Mouse (Mus musculus) liver, embryonic 14 days (tissue): ENCODE data around the gene Rhog. TPM values are rescaled to one million over a fixed set of nuclear protein-coding genes. Genes with fewer than 3 reads are reported as not detected.

Source experiments
- polyA plus RNA-seq: library from polyadenylated mRNA; depleted of rRNA; stranded (reverse); fragments of >200 nt; gene quantifications from 2 replicates; pipeline ENCODE4 v1.2.3, GENCODE M21; 2012; rRNA removed

Gene Rhog
- polyA plus RNA-seq = 22.4 and 34.0 TPM in 2 replicates

GRCm38 (mm10) chr7:102255954-102256353 is at the start of gene Rhog:
Gene Rhog, minus strand, starts transcription at chr7:102256054.

DNA sequence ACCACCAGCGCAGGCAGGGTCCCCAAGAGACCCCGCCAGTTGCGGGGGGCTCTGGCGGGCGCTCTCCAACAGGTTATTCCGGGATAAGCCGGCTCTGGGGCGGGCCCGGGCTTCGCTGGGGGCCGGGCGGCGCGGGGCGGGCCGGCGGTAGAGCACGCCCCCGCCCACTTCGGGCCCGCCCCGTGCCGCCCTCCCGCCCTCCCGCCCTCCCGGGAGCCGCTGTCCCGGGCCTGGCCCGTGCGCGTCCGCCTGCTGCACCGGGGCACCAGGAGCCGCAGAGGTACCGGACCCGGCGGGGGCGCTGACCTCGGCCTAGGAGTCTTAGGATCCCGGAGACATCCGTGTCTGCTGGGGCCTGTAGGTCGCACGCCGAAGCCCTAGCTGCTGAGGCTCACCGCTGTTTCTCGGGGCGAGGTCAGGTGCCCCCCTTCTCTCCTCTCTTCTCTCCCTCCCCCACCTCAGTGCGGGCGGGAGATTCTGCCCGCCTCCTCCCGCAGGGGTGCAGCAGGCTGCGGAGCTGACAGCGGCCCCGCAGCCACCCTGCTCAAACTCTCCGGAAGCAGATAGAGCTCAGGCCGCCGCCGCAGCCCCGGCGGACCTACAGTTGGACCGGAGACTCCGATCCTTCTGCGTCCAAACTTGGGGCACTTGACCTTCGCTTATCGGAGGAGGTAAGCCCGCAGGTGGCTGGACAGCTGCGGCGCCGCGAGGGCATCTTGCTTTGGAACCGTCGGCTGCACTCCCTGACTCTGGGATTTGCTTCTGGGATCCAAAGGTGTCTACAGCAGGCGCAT is 11.9 kb upstream of the Rhog start, which contains the start of gene Stim1:
TSS of gene Stim1 (plus strand) at position 206 of the 794 bp plus-strand sequence.

GRCm38 (mm10) chr7:102209756-102210721 is 45.8 kb downstream of the Rhog start, which contains the start of the genes Nup98 and Pgap2:
Gene Nup98, minus strand, starts transcription at chr7:102210176.
Gene Pgap2, plus strand, starts transcription at chr7:102210208.

Other genes with a start within 250 kb of the Rhog start
- 9.0 and 12.3 TPM in 2 replicates for gene Il18bp, start 237.4 kb downstream of the Rhog start, polyA plus RNA-seq
- 17.6 and 17.7 TPM in 2 replicates for gene Rnf121, start 190.6 kb downstream of the Rhog start, polyA plus RNA-seq
- 15.5 and 16.8 TPM in 2 replicates for gene Xndc1, start 190.5 kb downstream of the Rhog start, polyA plus RNA-seq
- 0.98 and 1.3 TPM in 2 replicates for gene Xntrpc, start 190.3 kb downstream of the Rhog start, polyA plus RNA-seq
- gene Trpc2, start 172.9 kb downstream of the Rhog start, polyA plus RNA-seq = 0.06 TPM in 1 of 2 replicates, not detected in the other
- 0.03 and 0.41 TPM in 2 replicates for gene Art1, start 154.3 kb downstream of the Rhog start, polyA plus RNA-seq
- gene Art5, start 146.6 kb downstream of the Rhog start, polyA plus RNA-seq = 0.09 and 0.16 TPM in 2 replicates
- 0.01 TPM in 1 of 2 replicates, not detected in the other for gene Chrna10, start 139.2 kb downstream of the Rhog start, polyA plus RNA-seq
- 8.2 and 10.7 TPM in 2 replicates for gene Nup98, start 45.9 kb downstream of the Rhog start, polyA plus RNA-seq
- 13.1 and 14.6 TPM in 2 replicates for gene Pgap2, start 45.8 kb downstream of the Rhog start, polyA plus RNA-seq
- gene Stim1, start 11.8 kb upstream of the Rhog start, polyA plus RNA-seq = 7.8 and 7.9 TPM in 2 replicates
- gene Rrm1, start 185.6 kb upstream of the Rhog start, polyA plus RNA-seq = 127 and 130 TPM in 2 replicates
- not detected in 2 replicates for gene Olfr543, start 225.6 kb upstream of the Rhog start, polyA plus RNA-seq
- gene Olfr544, start 232.3 kb upstream of the Rhog start, polyA plus RNA-seq = not detected in 2 replicates
- not detected in 2 replicates for gene Olfr545, start 243.5 kb upstream of the Rhog start, polyA plus RNA-seq